ENCODE assay signal across 8 mouse cellular contexts in the genomic region with DNA sequence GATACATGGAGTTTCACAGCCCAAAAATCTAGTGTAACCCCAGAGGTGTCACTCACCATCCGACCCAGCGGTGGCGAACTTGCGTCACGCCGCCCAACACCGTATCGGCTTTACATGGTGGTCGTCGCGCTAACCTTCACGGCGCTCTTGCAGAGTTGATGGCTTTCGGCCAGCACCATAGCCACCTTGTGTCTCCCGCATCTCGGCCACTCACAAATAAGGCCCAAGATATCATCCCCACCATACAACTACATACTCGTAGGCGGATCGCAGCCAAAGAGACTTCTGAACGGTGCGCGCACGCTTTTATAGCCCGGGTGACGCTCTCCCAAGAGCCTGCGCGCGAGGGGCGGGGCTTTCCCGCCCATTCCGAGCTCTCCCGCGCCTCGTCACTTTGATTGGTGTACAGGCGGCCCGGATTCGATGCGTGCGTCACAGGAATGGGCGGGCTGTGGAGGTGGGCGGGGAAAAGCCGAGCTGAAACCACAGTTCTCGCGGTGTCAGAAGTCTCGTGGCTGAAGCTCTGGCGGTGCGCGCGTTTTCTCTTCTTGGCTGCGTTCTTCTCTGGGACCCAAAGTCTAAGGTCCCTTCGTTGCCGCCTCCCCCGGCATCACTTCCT.
DNase-seq lines count a peak whose midpoint lies in the region; ATAC-seq and TF ChIP-seq lines count a peak whose summit lies in the region.

No protein-coding gene starts in this region.

- H3K4me2 ChIP-seq in forebrain, embryonic 16.5 days (ENCODE audit: low read length) = peak overlapping the region; percentile 84
- peak overlapping the region; percentile 94 for H3K4me2 ChIP-seq in lung, embryonic 14.5 days

- peak overlapping the region; percentile 97 for H3K9ac ChIP-seq in forebrain, embryonic 16.5 days (replicated peaks; ENCODE audit: low read depth, low read length)
- peak overlapping the region; percentile 87 for H3K9ac ChIP-seq in lung, embryonic 14.5 days

- intact Hi-C loops in heart, postnatal 36 days (cut with DNase I) = loop anchor here (5.0 to 10.0 kb wide), 2 partner anchors 273 to 346 kb away; partner anchors contain the start of gene Synpo2

- 1% methylated on average over 53 of the region's 53 CpGs for WGBS in forebrain, embryonic 16.5 days
- under 1% methylated on average over 53 of the region's 53 CpGs for WGBS in lung, embryonic 14.5 days
- WGBS in olfactory bulb, adult 2 months = under 1% methylated on average over 53 of the region's 53 CpGs
- under 1% methylated on average over 53 of the region's 53 CpGs for WGBS in thymus, adult 2 months

- peak overlapping the region; percentile 94 for H3K4me3 ChIP-seq in G1E (ENCODE audit: low read depth, low read length)
- H3K4me3 ChIP-seq in forebrain, embryonic 16.5 days (replicated peaks; ENCODE audit: low read length) = peak overlapping the region; percentile 83
- H3K4me3 ChIP-seq in layer of hippocampus, adult 2 months = peak overlapping the region; percentile 83
- peak overlapping the region; percentile 62 for H3K4me3 ChIP-seq in lung, embryonic 14.5 days (ENCODE audit: low read depth, low read length)
- H3K4me3 ChIP-seq in olfactory bulb, adult 2 months (ENCODE audit: insufficient read depth, low read depth, low read length) = peak overlapping the region; percentile 87
- peak overlapping the region; percentile 72 for H3K4me3 ChIP-seq in thymus, adult 2 months (ENCODE audit: control insufficient read depth, insufficient read depth, low read length)

- H3K27ac ChIP-seq in forebrain, embryonic 16.5 days (ENCODE audit: low read length) = peak overlapping the region; percentile 99
- peak overlapping the region; percentile 96 for H3K27ac ChIP-seq in layer of hippocampus, adult 2 months
- peak overlapping the region; percentile 99 for H3K27ac ChIP-seq in lung, embryonic 14.5 days (ENCODE audit: low read depth)
- H3K27ac ChIP-seq in olfactory bulb, adult 2 months (ENCODE audit: insufficient read depth, low read depth, low read length) = peak overlapping the region; percentile 90
- H3K27ac ChIP-seq in thymus, adult 2 months (ENCODE audit: control insufficient read depth, insufficient read depth, low read length) = peak overlapping the region; percentile 91

- TF ChIP-seq POLR2A in olfactory bulb, adult 2 months (IDR thresholded peaks at IDR 0.05; ENCODE audit: insufficient read depth, low read depth, low read length) = peak; percentile 99
- peak; percentile 99 for TF ChIP-seq POLR2A in thymus, adult 2 months (IDR thresholded peaks at IDR 0.05; ENCODE audit: control insufficient read depth, extremely low read depth, insufficient read depth, low read length, poor library complexity)

- peak; percentile 77 for ATAC-seq in G1E (ENCODE audit: extremely low read depth, insufficient number of reproducible peaks, low FRiP score, poor library complexity, severe bottlenecking)
- peak; percentile 99 for ATAC-seq in forebrain, embryonic 16.5 days
- ATAC-seq in lung, embryonic 14.5 days (ENCODE audit: insufficient read depth) = peak; percentile 95

- peaks cover 2% of the 10 kb centered on the region; the same call in 1 of the 2 replicates for H3K27me3 ChIP-seq in G1E (ENCODE audit: insufficient read depth, low read length)
- no peaks in the 10 kb centered on the region for H3K27me3 ChIP-seq in forebrain, embryonic 16.5 days (replicated peaks; ENCODE audit: control insufficient read depth, insufficient read depth, low read length)
- no peaks in the 10 kb centered on the region for H3K27me3 ChIP-seq in lung, embryonic 14.5 days (ENCODE audit: insufficient read depth, low read length)
- H3K27me3 ChIP-seq in thymus, adult 2 months (ENCODE audit: control insufficient read depth, insufficient read depth, low read length) = no peaks in the 10 kb centered on the region

- no peaks in the 10 kb centered on the region for H3K9me3 ChIP-seq in G1E (replicated peaks)
- H3K9me3 ChIP-seq in forebrain, embryonic 16.5 days (ENCODE audit: control insufficient read depth, low read length) = no peaks in the 10 kb centered on the region
- no peaks in the 10 kb centered on the region for H3K9me3 ChIP-seq in lung, embryonic 14.5 days (ENCODE audit: low read depth, low read length)

- TF ChIP-seq CTCF in G1E (IDR thresholded peaks at IDR 0.05; ENCODE audit: low read depth, low read length) = no peak
- TF ChIP-seq CTCF in layer of hippocampus, adult 2 months (conservative IDR thresholded peaks at IDR 0.05) = peak; percentile 54
- peak; percentile 32; the same call in 1 of the 2 replicates for TF ChIP-seq CTCF in lung, embryonic 14.5 days (IDR thresholded peaks at IDR 0.05; ENCODE audit: low read depth)
- TF ChIP-seq CTCF in olfactory bulb, adult 2 months (IDR thresholded peaks at IDR 0.05; ENCODE audit: insufficient read depth, low read depth, low read length) = no peak
- TF ChIP-seq CTCF in thymus, adult 2 months (IDR thresholded peaks at IDR 0.05; ENCODE audit: borderline replicate concordance, control insufficient read depth, extremely low read depth, insufficient read depth, low read length, poor library complexity) = peak; percentile 57; the same call in 1 of the 2 replicates

- peak; percentile 88 for DNase-seq in G1E (ENCODE audit: low spot score)
- DNase-seq in cerebellum, adult 18-20 months = peak; percentile 98 to 99
- peak; percentile 99 for DNase-seq in heart, postnatal 36 days
- peak; percentile 99 for DNase-seq in layer of hippocampus, adult 2 months (ENCODE audit: low spot score in 2 of 2)
- peak; percentile 99 for DNase-seq in lung, embryonic 14.5 days
- peak; percentile 98 for DNase-seq in thymus, adult 2 months

- peaks cover 18% of the 10 kb centered on the region for H3K4me1 ChIP-seq in G1E (ENCODE audit: insufficient read depth, low read depth, low read length)
- H3K4me1 ChIP-seq in forebrain, embryonic 16.5 days (replicated peaks; ENCODE audit: control insufficient read depth, insufficient read depth, low read length) = peaks cover 16% of the 10 kb centered on the region
- H3K4me1 ChIP-seq in lung, embryonic 14.5 days (ENCODE audit: insufficient read depth) = peaks cover 4% of the 10 kb centered on the region; the same call in 1 of the 2 replicates
- H3K4me1 ChIP-seq in olfactory bulb, adult 2 months (ENCODE audit: control insufficient read depth, insufficient read depth, low read length) = 0 out of 2 replicates have a peak, but pooled peaks cover 2% of the 10 kb centered on the region
- H3K4me1 ChIP-seq in thymus, adult 2 months (replicated peaks; ENCODE audit: control insufficient read depth, insufficient read depth, low read length) = 0 out of 2 replicates have a peak, but pooled peaks cover 2% of the 10 kb centered on the region

- peaks cover 22% of the 10 kb centered on the region for H3K36me3 ChIP-seq in G1E (replicated peaks)
- H3K36me3 ChIP-seq in forebrain, embryonic 16.5 days (ENCODE audit: control insufficient read depth, insufficient read depth) = peaks cover 3% of the 10 kb centered on the region; the same call in 1 of the 2 replicates
- peaks cover 11% of the 10 kb centered on the region for H3K36me3 ChIP-seq in lung, embryonic 14.5 days (ENCODE audit: insufficient read depth)
- peaks cover 8% of the 10 kb centered on the region for H3K36me3 ChIP-seq in thymus, adult 2 months (ENCODE audit: control insufficient read depth, insufficient read depth, low read length)

Comparison
In these comparisons a context has a peak if more than half of its experiments do, and no peak if none do; other contexts are left out.
1. Peak in every context shown above with its lines: DNase-seq, ATAC-seq, H3K4me3 ChIP-seq and H3K27ac ChIP-seq.
2. CTCF ChIP-seq: peak in layer of hippocampus, adult 2 months (single experiment), lung, embryonic 14.5 days (single experiment) and thymus, adult 2 months (single experiment); none in G1E (single experiment) and olfactory bulb, adult 2 months (single experiment).